Mouse (Mus musculus): Measurements from ENCODE around the gene Dad1. TPM values are rescaled to one million over a fixed set of nuclear protein-coding genes. Genes with fewer than 3 reads are reported as not detected.
A peak's percentile ranks its signal among the peaks of the same experiment; 100 is the strongest.

The Dad1 gene
- total RNA-seq, 2 experiments from 2014 or later: 114 to 126 TPM

DNA sequence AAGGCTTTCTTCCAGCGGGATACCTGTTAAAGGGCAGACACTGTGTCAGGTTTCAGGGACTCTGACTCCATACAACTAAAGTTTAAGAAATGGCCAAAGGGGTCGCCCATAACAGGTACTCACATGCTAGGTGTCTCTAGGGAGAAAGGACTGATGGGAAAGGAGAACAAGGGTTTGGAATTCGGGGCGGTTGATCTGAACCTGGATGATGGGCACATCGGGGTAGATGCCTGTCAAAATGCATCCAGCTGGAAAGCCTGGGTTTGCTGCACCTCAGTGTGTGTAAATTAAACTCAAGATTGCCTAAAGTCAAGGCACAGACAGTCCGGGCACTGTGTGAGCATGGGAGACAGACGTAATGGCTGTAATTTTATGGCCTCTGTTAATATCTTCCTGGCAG is 25.4 kb downstream of the Dad1 start:
- intact Hi-C loops (cut with DNase I): loop anchor here (2.0 to 5.0 kb wide), 6 partner anchors 166 to 414 kb away; partner anchors contain the start of genes Ajuba, Cdh24 and Gm17606
- no peak for DNase-seq (ENCODE audit: low spot score in 2 of 2)

- intact Hi-C loops (cut with DNase I): loop anchor here (2.0 to 5.0 kb wide), 6 partner anchors 166 to 414 kb away; partner anchors contain the start of genes Ajuba, Cdh24 and Gm17606
Observed at GRCm38 (mm10) chr14:54227911-54228451, 25.9 kb downstream of the Dad1 start.

GRCm38 (mm10) chr14:54226911-54227811 is 26.7 kb downstream of the Dad1 start:
- no peak for DNase-seq (ENCODE audit: low spot score in 2 of 2)
- intact Hi-C loops (cut with DNase I): loop anchor here (5.0 kb wide), 5 partner anchors 165 to 415 kb away; partner anchors contain the start of genes Ajuba, Cdh24 and Gm17606

More at GRCm38 (mm10) chr14:54227911-54228451, 25.9 kb downstream of the Dad1 start:
- DNase-seq (ENCODE audit: low spot score in 2 of 2): peak; percentile 42 to 64

- intact Hi-C loops (cut with DNase I): loop anchor here (5.0 kb wide), 5 partner anchors 163 to 417 kb away; partner anchors contain the start of genes Ajuba, Cdh24 and Gm17606
- no peak for DNase-seq (ENCODE audit: low spot score in 2 of 2)
Observed at GRCm38 (mm10) chr14:54225725-54226124, 28.2 kb downstream of the Dad1 start.

DNA sequence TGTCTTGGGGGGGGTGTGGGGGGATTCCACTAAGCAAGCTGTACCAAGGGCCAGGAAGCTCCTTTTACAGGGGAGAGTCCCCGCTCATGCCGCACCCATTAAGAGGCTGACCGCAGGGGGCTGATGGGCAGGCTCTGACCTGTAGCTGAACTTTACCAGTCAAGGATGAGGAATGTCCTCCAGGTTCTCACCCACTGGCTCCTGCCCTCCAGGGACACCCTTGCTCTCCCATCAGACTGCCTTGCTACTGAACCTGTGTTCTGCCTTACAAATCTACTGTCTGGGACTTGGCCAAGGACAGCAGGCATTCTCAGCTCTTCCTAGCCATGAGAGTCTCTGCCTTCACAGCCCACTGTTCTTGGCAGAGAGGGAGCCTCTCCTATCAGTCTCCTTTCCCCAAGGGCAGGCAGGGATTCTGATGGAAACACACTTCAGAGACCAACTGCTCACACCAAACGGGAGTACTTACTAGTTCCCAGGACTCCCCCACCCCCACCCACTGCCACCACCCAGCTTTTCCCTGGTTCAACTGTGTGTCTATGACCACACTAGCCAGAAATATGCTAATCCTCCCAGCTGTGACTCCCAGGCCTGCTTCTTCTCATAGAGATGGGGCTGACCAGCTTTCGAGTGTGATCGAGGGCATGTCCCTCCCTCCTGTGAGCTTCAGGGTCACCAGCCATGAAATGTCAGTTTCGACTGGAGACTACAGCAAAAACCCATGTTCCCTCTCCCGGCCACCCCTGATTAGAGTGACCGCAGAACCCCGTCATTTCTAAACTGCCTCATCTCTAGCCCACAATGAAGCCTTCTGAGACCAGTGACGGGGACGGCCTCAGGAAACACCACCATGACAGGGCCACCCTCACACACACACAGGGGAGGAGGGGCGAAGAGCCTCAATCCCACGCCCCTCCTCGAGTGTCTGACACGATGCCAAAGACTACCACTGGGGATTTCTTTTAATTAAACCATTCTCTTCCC is 29.1 kb downstream of the Dad1 start:
- DNase-seq (ENCODE audit: low spot score in 2 of 2): no peak
- intact Hi-C loops (cut with DNase I): loop anchor here (5.0 kb wide), 5 partner anchors 162 to 418 kb away; partner anchors contain the start of genes Ajuba, Cdh24 and Gm17606

DNA sequence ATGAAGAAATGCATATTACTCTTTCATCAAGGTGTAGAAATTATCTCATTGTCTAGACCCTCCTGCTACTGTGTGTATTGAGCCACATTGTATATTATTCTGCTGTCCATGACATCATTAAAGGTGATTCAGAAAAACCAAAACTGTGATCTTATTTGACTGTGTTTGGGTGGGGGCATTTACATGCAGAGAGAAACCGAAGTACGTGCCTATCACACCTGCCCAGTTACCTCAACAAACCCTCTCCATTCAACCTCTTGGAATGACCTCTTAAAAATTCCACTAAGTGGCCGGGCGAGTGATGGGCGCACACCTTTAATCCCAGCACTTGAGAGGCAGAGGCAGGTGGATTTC is 29.9 kb downstream of the Dad1 start:
- intact Hi-C loops (cut with DNase I): no loop called here

GRCm38 (mm10) chr14:54223315-54224063 is 30.4 kb downstream of the Dad1 start:
- intact Hi-C loops (cut with DNase I): no loop called here
- DNase-seq (ENCODE audit: low spot score in 2 of 2): no peak

More for the DNA sequence above, 29.9 kb downstream of the Dad1 start:
- DNase-seq (ENCODE audit: low spot score in 2 of 2): no peak

- DNase-seq (ENCODE audit: low spot score in 2 of 2): no peak
- intact Hi-C loops (cut with DNase I): no loop called here
Observed at GRCm38 (mm10) chr14:54222289-54222727, 31.6 kb downstream of the Dad1 start.

DNA sequence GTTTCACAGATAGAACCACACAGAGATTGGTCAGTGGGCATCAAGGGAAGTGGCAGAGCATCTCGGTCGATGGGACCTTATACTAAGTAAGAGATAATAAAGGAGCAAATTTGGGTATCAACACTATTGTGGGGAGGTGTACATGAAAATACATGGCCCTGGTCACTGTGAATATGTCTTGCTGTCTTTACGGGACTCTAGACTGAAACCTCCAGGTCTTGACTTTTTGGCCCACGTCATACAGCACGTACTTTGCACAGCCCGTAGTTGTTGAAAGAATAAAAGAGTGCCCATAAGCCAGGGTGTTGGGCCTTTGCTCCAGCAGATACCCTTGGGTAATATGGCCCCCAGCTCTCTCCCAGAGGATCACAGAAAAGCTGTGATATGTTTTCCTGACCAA is 32.3 kb downstream of the Dad1 start:
- DNase-seq (ENCODE audit: low spot score in 2 of 2): no peak
- intact Hi-C loops (cut with DNase I): no loop called here

DNA sequence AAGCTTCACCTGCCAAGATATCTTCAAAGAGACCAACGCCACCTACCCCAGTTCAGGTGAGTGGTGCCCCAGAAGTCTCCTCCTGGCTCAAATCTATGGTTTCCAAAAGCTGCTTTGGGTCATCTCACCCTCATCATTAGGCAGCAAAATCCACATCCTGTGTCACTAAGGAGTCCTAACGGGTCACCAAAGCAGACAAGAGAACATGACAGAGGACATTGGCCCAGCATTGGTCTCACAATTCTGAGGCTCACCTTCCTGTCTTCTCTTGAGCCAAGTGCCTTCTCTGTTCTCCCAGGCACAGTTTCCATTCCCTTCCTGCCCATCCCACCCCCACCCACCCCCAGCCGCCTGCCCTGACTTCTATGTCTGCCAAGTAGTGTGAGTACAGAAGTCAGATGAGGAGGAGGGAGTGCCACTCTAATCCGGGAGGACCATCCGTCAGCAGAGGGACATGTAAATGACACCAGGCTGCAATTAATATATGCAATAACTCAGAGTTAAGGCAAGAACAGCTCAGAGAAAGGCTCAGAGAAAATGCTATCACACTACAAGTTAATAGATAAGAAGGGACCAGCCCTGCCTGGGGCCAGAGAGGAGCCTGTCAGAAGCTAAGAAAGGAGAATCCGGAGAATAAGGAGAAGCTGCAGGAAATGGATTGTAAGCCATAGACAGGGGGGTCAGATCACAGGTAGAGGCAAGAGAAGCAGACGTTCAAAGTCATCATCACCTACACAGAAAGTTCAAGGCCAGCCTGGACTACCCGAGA is 33.0 kb downstream of the Dad1 start:
- intact Hi-C loops (cut with DNase I): no loop called here

DNA sequence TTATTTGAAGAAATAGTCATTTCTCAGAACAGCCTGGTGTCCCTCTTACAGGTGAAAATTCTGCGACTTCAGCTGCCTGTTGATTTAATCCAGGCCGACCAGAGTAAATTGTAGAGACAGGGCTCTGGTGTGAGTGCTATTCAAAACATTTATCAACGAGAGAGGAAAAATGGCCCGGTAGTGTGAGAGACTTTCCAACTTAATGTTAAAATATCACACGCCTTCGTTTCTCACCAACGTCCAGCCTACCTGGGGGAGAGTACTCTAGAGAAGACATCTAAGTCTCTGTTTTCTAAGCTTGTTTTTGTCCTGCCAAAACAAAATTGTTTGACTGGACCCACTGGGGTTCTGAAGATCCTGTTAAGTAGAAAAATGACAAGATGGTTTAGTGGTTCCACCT is 34.1 kb downstream of the Dad1 start:
- intact Hi-C loops (cut with DNase I): no loop called here
- DNase-seq (ENCODE audit: low spot score in 2 of 2): no peak

More for the DNA sequence above, 33.0 kb downstream of the Dad1 start:
- DNase-seq (ENCODE audit: low spot score in 2 of 2): no peak

DNA sequence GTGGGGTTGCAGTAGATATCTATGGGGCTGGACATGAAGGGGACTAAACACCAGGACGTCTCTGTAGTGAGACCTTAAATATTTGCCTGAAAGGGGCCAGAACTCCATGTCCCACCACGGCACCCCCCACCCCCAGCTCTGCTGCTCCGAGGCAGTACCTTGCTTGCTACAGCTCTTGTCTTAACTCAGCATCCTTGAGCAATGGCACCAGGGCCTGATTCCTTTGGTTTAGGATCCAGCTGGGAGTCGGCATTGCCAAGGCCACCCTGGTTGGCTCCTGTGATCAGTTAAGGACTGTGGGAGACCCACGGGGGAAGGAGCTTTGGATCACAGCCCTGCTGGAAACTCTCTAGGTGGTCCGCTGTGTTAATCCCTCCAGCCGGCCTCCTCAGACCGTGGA is 34.6 kb downstream of the Dad1 start:
- intact Hi-C loops (cut with DNase I): no loop called here
- DNase-seq (ENCODE audit: low spot score in 2 of 2): no peak

- intact Hi-C loops (cut with DNase I): no loop called here
- DNase-seq (ENCODE audit: low spot score in 2 of 2): no peak
Observed at GRCm38 (mm10) chr14:54218721-54219120, 35.2 kb downstream of the Dad1 start.

DNA sequence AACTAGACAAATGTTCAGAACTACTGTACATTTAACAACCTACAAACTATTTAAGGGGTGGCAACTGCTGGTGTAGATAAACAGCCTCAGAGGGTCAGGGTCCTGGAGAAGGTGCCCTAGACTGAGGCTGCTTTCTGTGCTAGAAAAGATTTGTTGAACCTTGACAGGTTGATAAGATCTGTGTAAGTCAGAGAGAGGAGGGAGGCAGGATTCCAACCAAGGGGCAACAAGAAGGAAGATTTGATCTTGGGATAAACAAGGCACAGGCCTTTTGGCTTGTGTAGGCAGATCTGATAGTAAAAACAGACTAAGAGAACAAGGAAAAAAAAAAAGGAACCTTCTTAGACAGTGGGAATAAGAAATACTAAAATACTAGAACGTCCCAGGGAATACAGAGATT is 35.7 kb downstream of the Dad1 start:
- DNase-seq (ENCODE audit: low spot score in 2 of 2): no peak
- intact Hi-C loops (cut with DNase I): no loop called here

DNA sequence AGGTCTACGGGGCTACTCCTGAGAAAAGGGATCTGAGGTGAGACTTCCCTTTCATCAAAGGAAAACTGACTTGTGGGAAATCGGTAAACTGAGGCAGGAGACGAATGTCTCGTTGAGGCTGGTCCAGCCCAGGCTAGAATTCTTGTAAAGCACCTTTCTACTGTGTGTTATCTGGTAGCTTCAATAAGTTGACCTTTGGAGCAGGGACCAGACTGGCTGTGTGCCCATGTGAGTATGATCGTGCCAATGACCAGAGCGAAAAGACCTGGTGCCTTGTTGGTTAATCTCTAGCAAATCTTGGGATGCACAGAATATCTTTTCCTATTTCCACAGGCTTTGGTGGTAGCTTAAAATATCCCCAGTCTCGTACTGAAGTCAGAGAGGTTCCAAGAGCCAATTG is 37.8 kb downstream of the Dad1 start:
- intact Hi-C loops (cut with DNase I): no loop called here
- DNase-seq (ENCODE audit: low spot score in 2 of 2): no peak

DNA sequence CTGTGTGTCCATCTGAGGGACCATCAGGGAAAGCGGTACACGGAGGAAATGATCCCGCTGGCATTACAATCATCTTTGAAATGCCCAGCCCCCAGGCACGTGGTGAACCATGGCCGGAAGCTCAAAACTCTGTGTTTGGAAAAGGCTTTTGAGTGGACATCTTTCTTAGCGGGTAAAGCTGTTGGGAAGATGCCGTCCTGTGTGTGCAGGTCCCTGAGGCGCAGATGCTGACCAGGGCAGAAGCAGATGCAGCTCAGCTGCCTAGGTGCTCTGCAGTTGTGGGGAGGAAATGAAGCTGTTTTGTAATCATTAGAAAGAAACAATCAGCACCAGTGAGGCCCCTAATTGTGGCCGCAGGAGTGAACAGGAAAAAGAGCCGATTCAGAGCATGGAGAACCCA is 39.0 kb downstream of the Dad1 start:
- intact Hi-C loops (cut with DNase I): no loop called here
- DNase-seq (ENCODE audit: low spot score in 2 of 2): no peak

DNA sequence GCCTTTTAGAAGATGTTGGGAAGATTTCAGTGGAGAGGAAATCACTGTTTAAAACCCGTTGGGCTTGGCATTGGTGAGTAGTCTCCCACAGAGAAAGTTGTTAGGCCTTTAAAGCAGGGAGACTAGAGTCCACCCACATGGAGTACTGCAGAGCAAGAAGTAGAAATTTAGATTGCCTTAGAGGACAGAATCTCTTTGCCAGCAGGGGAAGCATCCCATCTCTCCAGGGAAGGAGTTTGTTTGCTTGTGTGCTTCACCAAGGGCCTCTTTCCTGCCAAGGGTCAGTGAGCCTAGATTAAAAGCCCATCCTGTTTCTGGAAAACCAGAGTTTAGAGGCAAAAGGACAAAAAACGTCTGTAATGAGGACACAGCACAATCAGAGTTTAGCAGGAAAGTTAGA is 39.4 kb downstream of the Dad1 start:
- intact Hi-C loops (cut with DNase I): no loop called here
- DNase-seq (ENCODE audit: low spot score in 2 of 2): no peak

GRCm38 (mm10) chr14:54213734-54214133 is 40.2 kb downstream of the Dad1 start:
- intact Hi-C loops (cut with DNase I): no loop called here
- no peak for DNase-seq (ENCODE audit: low spot score in 2 of 2)

Measured in left cerebral cortex, postnatal 36 days (tissue).